Mouse (Mus musculus) forebrain, embryonic 16.5 days (tissue): Measurements from ENCODE around the gene Zmiz1. TPM values are rescaled to one million over a fixed set of nuclear protein-coding genes. Genes with fewer than 3 reads are reported as not detected.
A peak's percentile ranks its signal among the peaks of the same experiment; 100 is the strongest.

Experiments used
- ATAC-seq: fragments of 200-750 bp; cut with Nextera tagmentation; 2 replicates; pipeline ENCODE4 v1.8.0; 2017; ENCODE audit warnings: mild to moderate bottlenecking, moderate library complexity
- H3K27ac ChIP-seq: fragments of 300-500 bp; sonication (generic); 2 replicates; pipeline ENCODE4 v1.5.1; 2014; ENCODE audit warnings: low read length, control low read depth
- H3K27me3 ChIP-seq: fragments of 300-500 bp; sonication (generic); replicated peaks from 2 replicates; pipeline ENCODE4 v1.6.1; 2014; ENCODE audit warnings: low read length; ENCODE audit not compliant: control insufficient read depth, insufficient read depth
- H3K36me3 ChIP-seq: fragments of 300-500 bp; sonication (generic); 2 replicates; pipeline ENCODE4 v1.6.1; 2014; ENCODE audit not compliant: control insufficient read depth, insufficient read depth
- H3K4me1 ChIP-seq: fragments of 300-500 bp; sonication (generic); replicated peaks from 2 replicates; pipeline ENCODE4 v1.6.1; 2014; ENCODE audit warnings: low read length; ENCODE audit not compliant: control insufficient read depth, insufficient read depth
- H3K4me2 ChIP-seq: fragments of 300-500 bp; sonication (generic); 2 replicates; pipeline ENCODE4 v1.6.1; 2014; ENCODE audit warnings: mild to moderate bottlenecking, low read length, control low read depth
- H3K4me3 ChIP-seq: fragments of 300-500 bp; sonication (generic); replicated peaks from 2 replicates; pipeline ENCODE4 v1.5.1; 2014; ENCODE audit warnings: mild to moderate bottlenecking, low read length, control low read depth
- H3K9ac ChIP-seq: fragments of 300-500 bp; sonication (generic); replicated peaks from 2 replicates; pipeline ENCODE4 v1.6.1; 2014; ENCODE audit warnings: low read depth, low read length, control low read depth
- H3K9me3 ChIP-seq: fragments of 300-500 bp; sonication (generic); 2 replicates; pipeline ENCODE4 v1.6.1; 2016; ENCODE audit warnings: low read length; ENCODE audit not compliant: control insufficient read depth
- whole genome bisulfite sequencing: fragments of 180-500 bp; shearing (Covaris S2); extraction: QIAGEN DNeasy Blood & Tissue Kit; methylation state at CpG from one replicate; pipeline ENCODE4 v1.1.7; 2014; 5-methylcytosine and 5-hydroxymethylcytosine counted together
- polyA plus RNA-seq: library from polyadenylated mRNA; unstranded; fragments of >200 nt; fragmentation: Nextera tagmentation; extraction: Ambion mirVana; gene quantifications from 2 replicates; pipeline ENCODE4 v1.2.1, GENCODE M21; 2015

The Zmiz1 gene
- polyA plus RNA-seq, 1 experiment from 2014 or later, result 56.6 TPM

DNA sequence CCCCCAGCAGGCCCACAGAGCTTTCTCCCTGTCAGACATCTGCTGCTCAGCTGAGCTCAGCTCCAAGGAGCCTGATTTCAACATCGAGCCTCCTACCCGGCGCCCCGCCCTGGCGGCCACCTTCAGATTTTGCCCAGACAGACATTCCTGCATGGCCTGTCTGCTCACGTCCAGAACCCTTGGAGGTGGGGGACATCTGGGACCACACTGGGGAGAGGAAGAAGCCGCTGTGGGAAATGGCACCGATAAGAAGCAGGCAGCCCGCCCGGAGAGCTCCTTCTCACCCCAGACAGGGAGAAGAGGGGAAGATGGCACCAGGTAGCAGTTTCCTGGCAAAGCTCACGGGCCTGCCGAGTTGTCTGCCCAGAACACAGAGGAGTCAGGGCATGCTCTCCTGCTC lies 140.9 kb downstream of the Zmiz1 start:
- no peaks in the 10 kb centered on the region for H3K36me3 ChIP-seq
- peaks cover 18% of the 10 kb centered on the region for H3K4me1 ChIP-seq
- no peak overlapping the region for H3K4me3 ChIP-seq
- H3K27me3 ChIP-seq, result no peaks in the 10 kb centered on the region
- no peak overlapping the region for H3K4me2 ChIP-seq
- H3K9ac ChIP-seq, result no peak overlapping the region
- ATAC-seq, result no peak
- no peaks in the 10 kb centered on the region for H3K9me3 ChIP-seq
- WGBS, result 81% methylated on average over 12 of the region's 12 CpGs
- H3K27ac ChIP-seq, result no peak overlapping the region

DNA sequence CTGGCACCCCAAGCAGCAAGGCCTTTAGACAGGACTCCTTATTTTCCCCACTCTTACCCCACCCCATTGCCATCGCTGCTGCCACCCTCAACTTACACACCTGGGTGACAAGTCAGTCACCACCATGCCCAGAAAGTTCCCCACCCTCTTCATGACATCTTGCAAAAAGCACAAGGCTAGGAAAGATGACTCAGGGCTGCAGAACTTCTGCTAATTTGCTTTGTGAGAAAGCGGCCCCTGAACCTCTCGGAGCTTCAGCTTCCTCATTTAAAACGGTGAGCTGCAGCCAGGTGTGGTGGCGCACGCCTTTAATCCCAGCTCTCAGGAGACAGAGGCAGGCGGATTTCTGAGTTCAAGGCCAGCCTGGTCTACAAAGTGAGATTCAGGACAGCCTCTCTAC lies 141.4 kb downstream of the Zmiz1 start:
- Histone ChIP-seq H3K9ac (no peak overlapping the region), H3K4me1 (peaks cover 20% of the 10 kb centered on the region), H3K9me3 (no peaks in the 10 kb centered on the region), H3K4me2 (no peak overlapping the region), H3K36me3 (no peaks in the 10 kb centered on the region), H3K27me3 (no peaks in the 10 kb centered on the region), H3K4me3 (no peak overlapping the region), H3K27ac (no peak overlapping the region)
- 88% methylated on average over 7 of the region's 7 CpGs for WGBS
- ATAC-seq, result no peak

DNA sequence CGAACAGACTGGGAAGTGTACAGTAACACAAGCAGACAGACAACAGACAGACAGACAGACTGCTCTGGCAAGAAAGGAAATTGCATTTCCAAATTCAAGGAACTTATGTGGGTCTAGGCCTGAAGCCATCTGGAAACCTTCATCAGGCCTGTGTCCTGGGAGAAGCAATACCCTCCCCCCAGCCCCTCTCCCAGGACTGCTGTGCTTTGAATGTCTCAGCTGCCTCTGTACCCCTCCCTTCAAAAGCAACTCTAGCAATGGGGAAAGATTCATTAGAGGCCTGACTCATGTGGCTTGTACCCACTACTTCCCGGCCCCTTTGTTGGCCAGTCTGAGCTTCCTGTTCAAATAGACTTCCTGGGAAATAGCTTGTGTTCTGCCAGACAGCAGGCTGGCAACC lies 142.0 kb downstream of the Zmiz1 start:
- Histone ChIP-seq H3K4me3 (no peak overlapping the region), H3K36me3 (no peaks in the 10 kb centered on the region), H3K27ac (no peak overlapping the region), H3K27me3 (no peaks in the 10 kb centered on the region), H3K4me2 (no peak overlapping the region), H3K9ac (no peak overlapping the region), H3K4me1 (peaks cover 26% of the 10 kb centered on the region), H3K9me3 (no peaks in the 10 kb centered on the region)
- ATAC-seq, result no peak
- 57% methylated on average over 2 of the region's 2 CpGs for WGBS

DNA sequence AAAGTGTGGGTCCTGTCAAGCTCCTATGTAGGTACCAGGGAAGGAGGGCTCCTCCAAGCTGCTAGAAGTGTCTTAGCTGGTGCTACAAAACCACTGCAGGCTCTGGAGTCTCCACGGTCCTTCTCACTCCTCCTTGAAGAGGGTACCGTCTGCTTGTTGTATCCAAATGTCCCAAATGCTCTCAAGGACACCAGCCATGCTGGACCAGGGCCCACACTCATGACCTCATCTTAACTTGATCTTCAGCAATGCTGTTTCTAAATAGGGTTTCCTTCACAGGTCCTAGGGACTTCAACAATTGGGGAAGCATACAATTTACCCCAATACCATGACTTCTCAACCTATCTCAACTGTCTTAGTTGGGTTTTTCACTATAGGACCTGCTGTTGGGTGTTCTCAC lies 143.0 kb downstream of the Zmiz1 start:
- no peaks in the 10 kb centered on the region for H3K36me3 ChIP-seq
- no peaks in the 10 kb centered on the region for H3K9me3 ChIP-seq
- ATAC-seq, result no peak
- 89% methylated on average over 2 of the region's 2 CpGs for WGBS
- H3K9ac ChIP-seq, result no peak overlapping the region
- H3K27ac ChIP-seq, result no peak overlapping the region
- no peaks in the 10 kb centered on the region for H3K27me3 ChIP-seq
- no peak overlapping the region for H3K4me3 ChIP-seq
- H3K4me2 ChIP-seq, result no peak overlapping the region
- peaks cover 37% of the 10 kb centered on the region for H3K4me1 ChIP-seq

DNA sequence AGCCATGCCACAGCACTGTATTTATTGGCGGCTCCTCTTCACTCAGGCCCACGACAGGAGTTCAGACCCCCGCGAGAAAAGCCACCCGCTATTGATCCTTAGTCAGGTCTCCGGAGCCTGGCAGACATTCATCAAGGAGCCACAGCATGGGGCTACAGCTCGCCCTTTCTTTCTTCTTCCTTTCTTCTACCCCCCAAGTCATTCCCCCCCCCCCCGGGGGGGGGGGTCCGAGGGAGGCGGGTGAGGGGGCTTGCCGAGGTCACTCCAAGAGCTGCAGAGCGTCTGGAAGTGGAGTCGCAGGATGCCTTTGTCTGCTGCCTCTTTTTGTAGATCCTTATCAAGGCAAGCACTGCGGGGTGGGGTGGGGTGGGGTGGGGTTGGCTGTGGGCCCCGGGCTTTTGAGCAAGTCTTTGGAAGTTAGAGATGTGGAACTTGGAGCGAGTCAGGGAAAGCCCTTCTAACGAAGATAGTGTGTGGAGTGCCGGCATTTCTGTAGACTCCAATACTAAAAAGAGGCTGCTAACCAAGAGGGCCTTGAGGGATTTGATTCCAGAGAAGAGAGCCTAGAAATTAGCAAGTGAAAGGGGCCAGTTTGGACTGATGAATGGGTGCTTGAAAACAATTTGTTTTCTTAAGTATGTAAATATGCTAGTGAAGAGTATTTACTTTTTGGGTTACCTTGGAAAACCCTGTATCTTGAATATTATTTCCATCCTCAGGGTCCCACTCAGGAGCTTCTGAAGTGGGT lies 145.6 kb downstream of the Zmiz1 start:
- Histone ChIP-seq H3K36me3 (no peaks in the 10 kb centered on the region), H3K4me2 (no peak overlapping the region), H3K4me3 (no peak overlapping the region), H3K27ac (no peak overlapping the region), H3K9me3 (no peaks in the 10 kb centered on the region), H3K27me3 (no peaks in the 10 kb centered on the region), H3K4me1 (peaks cover 50% of the 10 kb centered on the region), H3K9ac (no peak overlapping the region)
- no peak for ATAC-seq
- WGBS, result 6% methylated on average over 17 of the region's 18 CpGs

DNA sequence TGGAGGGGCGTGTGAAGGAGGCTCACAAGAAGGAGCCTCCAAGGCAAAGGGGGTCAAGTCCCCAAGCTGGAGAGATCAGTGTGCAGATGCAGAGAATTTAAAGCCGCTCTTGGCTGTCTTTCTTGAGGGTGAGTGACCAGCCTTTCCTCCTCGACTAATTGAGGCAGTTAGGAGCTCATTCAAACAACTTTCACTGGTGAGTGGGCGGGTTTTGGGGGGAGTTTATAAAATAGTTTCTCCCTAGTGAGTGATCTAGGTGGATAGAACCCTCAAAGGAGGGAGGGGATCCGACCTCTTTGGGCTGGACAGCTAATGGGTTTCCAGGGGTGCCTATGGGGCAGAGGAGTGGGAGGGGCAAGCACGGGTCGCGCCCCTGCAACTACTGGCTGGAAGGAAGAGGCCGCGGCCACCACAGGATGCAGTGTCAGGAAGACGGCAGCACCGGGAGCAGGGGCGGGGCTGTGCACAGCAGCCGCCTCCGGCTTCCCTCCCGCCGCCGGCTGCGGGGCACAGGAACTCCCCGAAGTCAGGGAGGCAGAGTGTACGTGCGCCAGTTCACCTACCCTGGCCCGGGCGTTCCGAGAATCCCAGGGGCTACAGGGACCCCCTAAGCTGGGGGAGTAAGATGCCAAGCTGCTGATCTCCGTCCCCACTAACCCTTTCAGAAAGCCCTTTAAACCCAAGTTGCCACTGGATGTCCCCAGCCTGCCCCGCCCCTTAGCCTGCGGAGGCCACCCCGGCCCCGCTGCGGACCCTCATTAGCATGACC lies 147.6 kb downstream of the Zmiz1 start:
- whole genome bisulfite sequencing, result under 1% methylated on average over 29 of the region's 31 CpGs
- H3K9ac ChIP-seq, result peak overlapping the region; percentile 95

DNA sequence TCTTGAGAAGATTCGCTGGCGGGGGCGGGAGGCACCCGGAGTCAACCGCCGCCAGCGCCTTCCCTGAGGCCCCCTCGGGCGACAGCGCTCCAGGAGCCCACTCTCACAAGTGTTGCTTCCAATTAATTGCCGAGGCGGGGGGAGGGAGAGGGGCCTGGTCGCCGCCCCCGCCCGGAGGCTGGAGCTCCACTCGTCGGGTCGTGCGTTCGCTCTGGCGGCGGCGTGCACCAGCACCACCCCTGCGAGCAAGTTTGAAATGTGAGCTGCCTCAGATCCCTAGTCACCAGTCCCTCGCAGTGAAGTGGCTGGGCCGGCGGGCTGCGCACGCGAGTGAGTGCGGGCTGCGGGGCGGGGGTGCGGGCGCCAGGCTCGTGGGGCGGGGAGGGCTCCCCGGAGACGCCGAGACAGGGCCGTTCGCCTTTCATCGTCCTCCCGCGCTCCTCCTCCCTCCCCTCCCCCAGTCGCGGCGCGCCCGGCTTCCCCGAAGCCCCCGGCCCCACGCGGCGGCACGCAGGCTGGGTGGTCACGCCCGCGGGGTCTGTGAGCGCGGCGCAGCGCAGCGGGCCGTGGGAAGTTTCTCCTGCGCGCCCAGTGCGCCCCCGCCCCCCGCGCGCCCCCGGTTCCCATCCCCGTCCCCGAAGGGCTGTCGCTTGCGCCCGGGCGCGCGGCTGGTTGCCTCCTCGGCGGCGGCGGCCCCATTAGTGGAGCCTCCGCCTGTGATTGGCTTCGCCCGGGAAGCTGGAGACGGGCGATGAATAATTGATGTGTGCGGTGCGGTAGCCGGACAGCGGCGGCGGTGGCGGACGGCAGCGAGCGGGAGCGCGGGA lies 148.4 kb downstream of the Zmiz1 start:
- Histone ChIP-seq H3K4me3 (peak overlapping the region; percentile 78), H3K4me1 (peaks cover 72% of the 10 kb centered on the region), H3K9ac (peak overlapping the region; percentile 95), H3K9me3 (no peaks in the 10 kb centered on the region), H3K27me3 (no peaks in the 10 kb centered on the region), H3K4me2 (peak overlapping the region; percentile 98), H3K36me3 (no peaks in the 10 kb centered on the region), H3K27ac (peak overlapping the region; percentile 98)
- ATAC-seq, result peak; percentile 72
- WGBS, result under 1% methylated on average over 65 of the region's 103 CpGs

More for the DNA sequence above, 147.6 kb downstream of the Zmiz1 start:
- Histone ChIP-seq H3K27me3 (no peaks in the 10 kb centered on the region), H3K36me3 (no peaks in the 10 kb centered on the region), H3K4me1 (peaks cover 64% of the 10 kb centered on the region), H3K4me3 (peak overlapping the region; percentile 78), H3K4me2 (peak overlapping the region; percentile 98), H3K9me3 (no peaks in the 10 kb centered on the region), H3K27ac (peak overlapping the region; percentile 98)
- ATAC-seq, result peak; percentile 13

DNA sequence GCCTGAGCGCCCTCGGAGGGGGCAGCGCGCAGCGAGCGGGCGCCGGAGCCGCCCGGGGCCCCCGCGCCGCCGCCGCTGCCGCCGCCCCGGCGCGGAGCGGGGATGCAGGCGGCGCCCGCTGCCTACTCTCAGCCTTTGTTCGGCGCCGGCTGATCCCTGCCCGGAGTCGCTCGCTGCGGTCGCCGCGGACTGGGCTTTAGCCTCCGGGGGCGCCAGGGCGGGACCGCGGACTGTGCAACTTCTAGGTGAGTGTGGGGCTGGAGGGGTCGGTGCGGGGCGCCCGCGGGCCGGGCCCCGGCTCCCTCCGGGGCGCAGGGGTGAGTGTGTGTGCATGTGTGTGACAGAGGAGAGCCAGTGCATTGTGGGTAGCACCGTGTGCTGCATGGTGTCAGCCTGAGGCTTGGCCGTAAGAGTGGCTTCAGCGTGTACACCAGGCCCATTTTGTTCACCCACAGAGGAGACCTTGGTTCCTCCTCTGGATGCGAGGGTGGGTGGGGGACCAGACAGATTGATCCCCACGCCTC lies 149.0 kb downstream of the Zmiz1 start:
- WGBS, result under 1% methylated on average over 52 of the region's 53 CpGs
- H3K27me3 ChIP-seq, result no peaks in the 10 kb centered on the region

DNA sequence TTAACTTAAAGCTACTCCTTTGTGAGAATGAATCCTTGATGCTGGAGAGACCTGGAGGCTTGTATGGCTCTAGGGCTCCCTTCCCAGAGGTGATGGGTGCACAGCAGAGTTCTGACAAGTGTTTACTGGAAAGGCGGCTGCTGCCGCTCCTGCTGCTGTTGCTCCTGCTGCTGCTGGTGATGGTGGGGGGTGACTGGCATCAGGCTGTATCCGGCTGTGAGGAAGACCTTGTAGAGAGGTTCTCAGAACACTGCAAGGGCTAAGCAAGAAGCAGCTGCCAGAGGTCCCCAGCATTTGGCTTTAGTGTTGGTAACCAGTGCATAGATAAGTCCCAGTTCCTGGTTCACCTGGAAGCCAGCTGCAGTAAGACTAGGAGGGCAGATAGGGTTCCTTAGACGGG lies 149.6 kb downstream of the Zmiz1 start:
- ATAC-seq, result no peak
- peak overlapping the region; percentile 95 for H3K9ac ChIP-seq
- H3K36me3 ChIP-seq, result no peaks in the 10 kb centered on the region
- H3K4me2 ChIP-seq, result peak overlapping the region; percentile 98
- H3K27ac ChIP-seq, result peak overlapping the region; percentile 98
- H3K9me3 ChIP-seq, result no peaks in the 10 kb centered on the region
- no peaks in the 10 kb centered on the region for H3K27me3 ChIP-seq
- 12% methylated on average over 4 of the region's 4 CpGs for WGBS
- peaks cover 77% of the 10 kb centered on the region for H3K4me1 ChIP-seq
- H3K4me3 ChIP-seq, result peak overlapping the region; percentile 78

More for the DNA sequence above, 149.0 kb downstream of the Zmiz1 start:
- Histone ChIP-seq H3K36me3 (no peaks in the 10 kb centered on the region), H3K27ac (peak overlapping the region; percentile 98), H3K9me3 (no peaks in the 10 kb centered on the region), H3K9ac (peak overlapping the region; percentile 95), H3K4me1 (peaks cover 78% of the 10 kb centered on the region), H3K4me2 (peak overlapping the region; percentile 98), H3K4me3 (peak overlapping the region; percentile 78)
- peak; percentile 75 for ATAC-seq
